Mouse (Mus musculus) activated CD4-positive, CD25-positive, alpha-beta regulatory T cell, adult 4 months (primary cell): ENCODE measurements around the gene Pdcd1lg2. TPM values are rescaled to one million over a fixed set of nuclear protein-coding genes. Genes with fewer than 3 reads are reported as not detected.

Experiments used
- ATAC-seq: one replicate; pipeline ENCODE4 v1.8.0; 2017
- polyA plus RNA-seq, 2 experiments: library from polyadenylated mRNA; unstranded; fragments of 100-300 nt; shearing (Covaris generic); gene quantifications; one replicate each; pipeline ENCODE4 v1.2.1; 2017

The Pdcd1lg2 gene
- polyA plus RNA-seq, 2 experiments from 2014 or later = 17.2 to 23.0 TPM

- no peak for ATAC-seq
These were observed 61.7 kb downstream of the Pdcd1lg2 start for GRCm38 (mm10) chr19:29472424-29472823.

GRCm38 (mm10) chr19:29472946-29473345, 62.2 kb downstream of the Pdcd1lg2 start:
- ATAC-seq = no peak

GRCm38 (mm10) chr19:29474803-29475202, 64.1 kb downstream of the Pdcd1lg2 start:
- no peak for ATAC-seq

GRCm38 (mm10) chr19:29475210-29475620, 64.5 kb downstream of the Pdcd1lg2 start:
- ATAC-seq = no peak

- no peak for ATAC-seq
These were observed 67.9 kb downstream of the Pdcd1lg2 start for GRCm38 (mm10) chr19:29478598-29478997.

GRCm38 (mm10) chr19:29481578-29481977, 70.9 kb downstream of the Pdcd1lg2 start:
- ATAC-seq = no peak

GRCm38 (mm10) chr19:29482148-29482547, 71.4 kb downstream of the Pdcd1lg2 start:
- ATAC-seq = no peak

- ATAC-seq = no peak
These were observed 71.9 kb downstream of the Pdcd1lg2 start for GRCm38 (mm10) chr19:29482637-29483036.

GRCm38 (mm10) chr19:29483386-29483785, 72.7 kb downstream of the Pdcd1lg2 start:
- ATAC-seq = no peak

- no peak for ATAC-seq
These were observed 73.8 kb downstream of the Pdcd1lg2 start for GRCm38 (mm10) chr19:29484537-29484936.

- no peak for ATAC-seq
These were observed 74.7 kb downstream of the Pdcd1lg2 start for GRCm38 (mm10) chr19:29485257-29485948.

GRCm38 (mm10) chr19:29486545-29487206, 76.0 kb downstream of the Pdcd1lg2 start:
- ATAC-seq = no peak

GRCm38 (mm10) chr19:29487326-29488072, 76.8 kb downstream of the Pdcd1lg2 start:
- no peak for ATAC-seq

- ATAC-seq = no peak
These were observed 77.3 kb downstream of the Pdcd1lg2 start for GRCm38 (mm10) chr19:29488073-29488390.

- no peak for ATAC-seq
These were observed 77.7 kb downstream of the Pdcd1lg2 start for GRCm38 (mm10) chr19:29488420-29488819.

GRCm38 (mm10) chr19:29489785-29490284, 79.1 kb downstream of the Pdcd1lg2 start:
- no peak for ATAC-seq

- ATAC-seq = no peak
These were observed 80.7 kb downstream of the Pdcd1lg2 start for GRCm38 (mm10) chr19:29491467-29491866.

- ATAC-seq = no peak
These were observed 83.7 kb downstream of the Pdcd1lg2 start for GRCm38 (mm10) chr19:29494454-29494853.

GRCm38 (mm10) chr19:29496001-29496597, 85.4 kb downstream of the Pdcd1lg2 start:
- no peak for ATAC-seq

- ATAC-seq = no peak
These were observed 86.3 kb downstream of the Pdcd1lg2 start for GRCm38 (mm10) chr19:29496786-29497557.

- ATAC-seq = no peak
These were observed 87.2 kb downstream of the Pdcd1lg2 start for GRCm38 (mm10) chr19:29497874-29498273.

GRCm38 (mm10) chr19:29498842-29499456, 88.2 kb downstream of the Pdcd1lg2 start:
- ATAC-seq = no peak
